Mouse (Mus musculus) CH12.LX (cell line): ENCODE measurements around the gene 4930442H23Rik. TPM values are rescaled to one million over a fixed set of nuclear protein-coding genes. Genes with fewer than 3 reads are reported as not detected.

Source experiments
- DNase-seq: peaks from one replicate; pipeline ENCODE4 v3.0.0-alpha.2; 2013; ENCODE audit errors: extremely low read depth
- H3K27ac ChIP-seq: 2 replicates; pipeline ENCODE4 v1.5.1; 2012; ENCODE audit warnings: low read depth, mild to moderate bottlenecking, control low read depth, moderate library complexity; ENCODE audit not compliant: insufficient read depth
- H3K27me3 ChIP-seq: replicated peaks from 2 replicates; pipeline ENCODE3; 2012; ENCODE audit warnings: inconsistent platforms
- H3K36me3 ChIP-seq, 2 experiments: replicated peaks in 1 of 2; 2 replicates each; pipeline versions ENCODE3 to v1.6.1; 2012; ENCODE audit warnings: inconsistent platforms in 1 of 2, low read length in 1 of 2, mild to moderate bottlenecking in 1 of 2, mixed read lengths in 1 of 2, moderate library complexity in 1 of 2; ENCODE audit not compliant: control insufficient read depth in 1 of 2, insufficient read depth in 1 of 2
- H3K4me1 ChIP-seq, 2 experiments: 2 replicates each; pipeline ENCODE4 v1.6.1; 2012; ENCODE audit warnings: inconsistent platforms in 1 of 2, moderate library complexity in 1 of 2; ENCODE audit not compliant: insufficient read depth in 2 of 2, control insufficient read depth in 1 of 2
- H3K4me2 ChIP-seq: 2 replicates; pipeline ENCODE4 v1.6.1; 2012; ENCODE audit warnings: low read depth, mild to moderate bottlenecking, control low read depth; ENCODE audit not compliant: poor library complexity, insufficient read depth, severe bottlenecking
- H3K4me3 ChIP-seq, 3 experiments: fragments of 150-350 bp in 1 of 3; sonication (generic) in 1 of 3; replicated peaks in 1 of 3; 2 replicates each; pipeline versions ENCODE3 to v1.5.1; 2011 to 2012; ENCODE audit warnings: low read depth in 2 of 3, low read length in 2 of 3, mild to moderate bottlenecking in 2 of 3, moderate library complexity in 2 of 3, control low read depth in 1 of 3, improper control_type of control experiment in 1 of 3, inconsistent platforms in 1 of 3, mixed read lengths in 1 of 3; ENCODE audit not compliant: poor library complexity in 1 of 3
- H3K79me2 ChIP-seq: replicated peaks from 2 replicates; pipeline ENCODE4 v1.6.1; 2012; ENCODE audit warnings: mild to moderate bottlenecking, moderate library complexity; ENCODE audit not compliant: control insufficient read depth, poor library complexity, insufficient read depth, severe bottlenecking; ENCODE audit errors: extremely low read depth
- H3K9ac ChIP-seq: 2 replicates; pipeline ENCODE4 v1.6.1; 2012; ENCODE audit warnings: low read depth, mild to moderate bottlenecking, control low read depth, moderate library complexity; ENCODE audit not compliant: insufficient read depth
- H3K9me3 ChIP-seq: replicated peaks from 2 replicates; pipeline ENCODE3; 2012; ENCODE audit warnings: low read length, inconsistent platforms, mixed read lengths
- EP300 ChIP-seq: IDR thresholded peaks from 2 replicates; pipeline ENCODE4 v1.6.1; 2011; ENCODE audit warnings: low read length, improper control_type of control experiment
- IRF4 ChIP-seq: IDR thresholded peaks from 2 replicates; pipeline ENCODE4 v1.6.1; 2014; ENCODE audit warnings: low read depth, mild to moderate bottlenecking, inconsistent platforms, low read length, improper control_type of control experiment
- JUN ChIP-seq: IDR thresholded peaks from 2 replicates; pipeline ENCODE4 v1.6.1; 2011; ENCODE audit warnings: low read depth, mild to moderate bottlenecking, low read length, improper control_type of control experiment, moderate library complexity; ENCODE audit not compliant: insufficient read depth
- JUND ChIP-seq: conservative IDR thresholded peaks from 2 replicates; pipeline ENCODE4 v1.6.1; 2011; ENCODE audit warnings: low read depth, low read length, improper control_type of control experiment
- KAT2A ChIP-seq: IDR thresholded peaks from 2 replicates; pipeline ENCODE4 v1.6.1; 2012; ENCODE audit warnings: low read length, improper control_type of control experiment, inconsistent platforms; ENCODE audit not compliant: insufficient replicate concordance
- MAFK ChIP-seq: IDR thresholded peaks from 2 replicates; pipeline ENCODE4 v1.6.1; 2011; ENCODE audit warnings: low read length, improper control_type of control experiment; ENCODE audit not compliant: insufficient replicate concordance
- MAX ChIP-seq: IDR thresholded peaks from 2 replicates; pipeline ENCODE4 v1.6.1; 2011; ENCODE audit warnings: low read length, improper control_type of control experiment
- MAZ ChIP-seq: IDR thresholded peaks from 2 replicates; pipeline ENCODE4 v1.6.1; 2012; ENCODE audit warnings: low read depth, mild to moderate bottlenecking, inconsistent platforms, low read length, improper control_type of control experiment, moderate library complexity
- MEF2A ChIP-seq: IDR thresholded peaks from 2 replicates; pipeline ENCODE4 v1.6.1; 2014; ENCODE audit warnings: low read depth, mild to moderate bottlenecking, inconsistent platforms, low read length, improper control_type of control experiment, borderline replicate concordance
- MYC ChIP-seq: IDR thresholded peaks from 2 replicates; pipeline ENCODE4 v1.6.1; 2011; ENCODE audit warnings: low read depth, mild to moderate bottlenecking, improper control_type of control experiment, low read length
- NELFE ChIP-seq: IDR thresholded peaks from 2 replicates; pipeline ENCODE4 v1.6.1; 2011; ENCODE audit warnings: low read depth, low read length, improper control_type of control experiment
- POLR2A ChIP-seq: IDR thresholded peaks from 2 replicates; pipeline ENCODE4 v1.6.1; 2011; ENCODE audit warnings: low read depth, mild to moderate bottlenecking, improper control_type of control experiment, low read length
- TCF12 ChIP-seq: IDR thresholded peaks from 2 replicates; pipeline ENCODE4 v1.6.1; 2014; ENCODE audit warnings: low read depth, mild to moderate bottlenecking, inconsistent platforms, low read length, improper control_type of control experiment
- USF2 ChIP-seq: conservative IDR thresholded peaks from 2 replicates; pipeline ENCODE4 v1.6.1; 2011; ENCODE audit warnings: low read depth, low read length, improper control_type of control experiment
- ZC3H11A ChIP-seq: IDR thresholded peaks from 2 replicates; pipeline ENCODE4 v1.6.1; 2012; ENCODE audit warnings: low read depth, mild to moderate bottlenecking, inconsistent platforms, low read length, improper control_type of control experiment
- dilution Hi-C: fragments of 300-500 bp; cut with MboI; formaldehyde crosslinking; loops from 2 replicates; pipeline ENCODE4 v1.14.3; 2020; ENCODE audit warnings: low sequenced_read_pairs; ENCODE audit not compliant: extremely low pct_unique_long_range_greater_than_20kb, extremely low pct_ligation_motif_present
- in situ Hi-C: fragments of 300-500 bp; cut with MboI; formaldehyde crosslinking; loops from 3 replicates; pipeline ENCODE4 v1.14.3; 2019; ENCODE audit warnings: low sequenced_read_pairs, low pct_ligation_motif_present, low pct_unique_long_range_greater_than_20kb, mixed read lengths
- polyA plus RNA-seq: library from polyadenylated mRNA; unstranded; fragments of >175 nt; gene quantifications from 2 replicates; pipeline ENCODE4 v1.2.1, GENCODE M21; 2012; ENCODE audit warnings: low read depth; ENCODE audit not compliant: insufficient read length
- total RNA-seq, 2 experiments: library from RNA; depleted of rRNA; stranded (reverse); fragments of 300-350 nt in 1 of 2; fragments of >200 nt in 1 of 2; gene quantifications; 2 replicates each; pipeline ENCODE4 v1.2.3; 2012 to 2014

4930442H23Rik gene
- total and polyA plus RNA-seq, 3 experiments: 0.27 TPM; not detected in 2

- TF ChIP-seq EP300 (no peak), MAX (peak; percentile 77)
These were observed 21.9 kb downstream of the 4930442H23Rik start (continued) for GRCm38 (mm10) chr10:81161602-81162317.

- Histone ChIP-seq H3K4me2 (no peak overlapping the region), H3K79me2 (peaks cover 2% of the 10 kb centered on the region; the same call in 1 of the 2 replicates), H3K9me3 (no peaks in the 10 kb centered on the region), H3K9ac (no peak overlapping the region), H3K27me3 (no peaks in the 10 kb centered on the region), H3K36me3 (peaks cover 69 to 81% of the 10 kb centered on the region in 2 experiments), H3K4me3 (no peak overlapping the region), H3K4me1 (peaks cover 0 to 36% of the 10 kb centered on the region in 2 experiments; a peak in 2 of 4 replicates), H3K27ac (no peak overlapping the region)
- in situ Hi-C loops: no loop called here
- dilution Hi-C loops: no loop called here
- TF ChIP-seq JUN (no peak), ZC3H11A (no peak), POLR2A (no peak), USF2 (no peak), KAT2A (no peak), TCF12 (no peak), MAFK (no peak), MEF2A (no peak), MYC (no peak), MAZ (no peak), MAX (no peak), JUND (no peak), NELFE (no peak)
- DNase-seq: no peak
These were observed 28.9 kb downstream of the 4930442H23Rik start for GRCm38 (mm10) chr10:81154736-81155135.

GRCm38 (mm10) chr10:81154313-81154712 lies 29.3 kb downstream of the 4930442H23Rik start:
- no peak for TF ChIP-seq USF2
- no peak for TF ChIP-seq IRF4
- in situ Hi-C loops: no loop called here
- Histone ChIP-seq H3K4me2 (no peak overlapping the region), H3K4me3 (no peak overlapping the region), H3K9me3 (no peaks in the 10 kb centered on the region), H3K36me3 (peaks cover 70 to 83% of the 10 kb centered on the region in 2 experiments), H3K4me1 (peaks cover 0 to 39% of the 10 kb centered on the region in 2 experiments; a peak in 2 of 4 replicates), H3K79me2 (peaks cover 2% of the 10 kb centered on the region; the same call in 1 of the 2 replicates), H3K9ac (no peak overlapping the region), H3K27me3 (no peaks in the 10 kb centered on the region), H3K27ac (no peak overlapping the region)
- dilution Hi-C loops: no loop called here
- no peak for DNase-seq
